Mouse (Mus musculus) testis, postnatal 14 days (tissue): ENCODE measurements around the gene Tulp1.
"Not testable (repeated sequence)": the region's sequence is repeated elsewhere in the genome, so short reads cannot be mapped to it uniquely, and the experiment has no call there.

ENCODE experiments used
- DNase-seq: peaks from one replicate; pipeline ENCODE4 v3.0.0; 2021; ENCODE audit warnings: low spot score

The Tulp1 gene

DNA sequence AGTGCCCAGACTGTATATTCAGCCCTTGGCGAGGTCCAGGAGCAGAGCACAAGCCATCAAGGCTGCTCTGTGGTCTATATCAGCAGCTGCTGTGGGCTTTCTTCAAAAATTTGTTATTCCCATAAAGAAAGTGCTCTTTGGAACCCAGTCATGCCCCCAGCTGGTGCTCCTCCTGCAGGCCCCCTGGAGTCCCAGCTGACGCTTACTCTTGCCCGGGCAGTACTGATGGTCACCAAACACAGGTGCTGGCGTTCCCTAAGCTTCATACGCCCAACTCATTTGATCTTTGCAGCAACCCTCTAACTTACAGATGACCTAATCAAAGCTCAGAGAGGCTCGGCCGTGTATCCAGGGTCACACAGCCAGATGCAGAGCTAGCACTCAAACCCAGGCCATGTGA, 27.5 kb downstream of the Tulp1 start:
- no peak for DNase-seq

DNA sequence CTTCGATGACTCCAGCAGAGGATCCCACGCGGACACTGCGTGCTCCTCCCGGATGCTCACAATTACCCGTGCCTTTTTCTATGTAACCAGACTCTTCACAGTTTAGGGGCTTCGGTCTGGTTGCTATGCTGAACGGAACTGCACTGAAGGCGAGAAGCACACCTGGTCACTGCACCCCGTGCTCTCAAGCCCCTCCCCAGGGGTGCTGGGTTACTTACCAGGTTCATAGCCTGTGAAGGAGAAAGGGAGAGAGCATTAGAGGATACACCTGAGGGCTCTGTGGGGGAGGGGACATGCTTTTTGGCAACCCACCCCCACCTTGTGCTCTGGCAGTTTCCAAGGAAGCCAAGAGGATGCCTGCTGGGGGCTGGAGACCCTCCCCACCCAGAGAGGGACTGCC, 29.8 kb downstream of the Tulp1 start:
- no peak for DNase-seq

DNA sequence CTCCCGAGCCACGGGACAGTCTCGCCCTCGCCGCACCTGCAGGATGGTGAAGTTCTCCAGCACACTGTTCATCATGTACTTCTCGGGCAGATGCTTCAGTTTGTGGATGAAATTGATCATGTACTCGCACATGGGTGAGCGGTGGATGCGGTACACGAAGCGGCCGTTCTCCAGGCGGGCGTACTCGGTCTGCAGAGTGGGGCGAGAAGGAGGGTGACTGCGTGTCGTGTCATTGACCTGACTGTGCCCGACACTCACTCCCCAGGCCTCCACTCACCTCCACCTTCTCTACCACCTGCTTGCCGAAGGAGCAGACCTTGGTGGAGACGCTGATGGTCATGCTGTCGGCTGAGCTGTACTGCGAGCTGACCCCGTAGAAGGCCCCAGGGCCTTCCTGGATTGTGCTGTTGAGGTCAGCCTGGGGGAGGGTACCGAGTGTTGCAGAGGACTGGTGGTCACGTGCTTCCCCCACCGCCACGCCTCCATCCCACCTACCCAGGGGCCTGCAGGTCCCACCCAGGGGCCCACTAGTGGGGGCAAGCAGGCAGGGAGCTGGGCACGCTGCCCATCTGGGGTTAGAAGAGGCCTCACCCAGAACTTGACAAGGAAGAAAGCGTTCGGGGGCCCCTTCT, 32.0 kb downstream of the Tulp1 start:
- no peak for DNase-seq

DNA sequence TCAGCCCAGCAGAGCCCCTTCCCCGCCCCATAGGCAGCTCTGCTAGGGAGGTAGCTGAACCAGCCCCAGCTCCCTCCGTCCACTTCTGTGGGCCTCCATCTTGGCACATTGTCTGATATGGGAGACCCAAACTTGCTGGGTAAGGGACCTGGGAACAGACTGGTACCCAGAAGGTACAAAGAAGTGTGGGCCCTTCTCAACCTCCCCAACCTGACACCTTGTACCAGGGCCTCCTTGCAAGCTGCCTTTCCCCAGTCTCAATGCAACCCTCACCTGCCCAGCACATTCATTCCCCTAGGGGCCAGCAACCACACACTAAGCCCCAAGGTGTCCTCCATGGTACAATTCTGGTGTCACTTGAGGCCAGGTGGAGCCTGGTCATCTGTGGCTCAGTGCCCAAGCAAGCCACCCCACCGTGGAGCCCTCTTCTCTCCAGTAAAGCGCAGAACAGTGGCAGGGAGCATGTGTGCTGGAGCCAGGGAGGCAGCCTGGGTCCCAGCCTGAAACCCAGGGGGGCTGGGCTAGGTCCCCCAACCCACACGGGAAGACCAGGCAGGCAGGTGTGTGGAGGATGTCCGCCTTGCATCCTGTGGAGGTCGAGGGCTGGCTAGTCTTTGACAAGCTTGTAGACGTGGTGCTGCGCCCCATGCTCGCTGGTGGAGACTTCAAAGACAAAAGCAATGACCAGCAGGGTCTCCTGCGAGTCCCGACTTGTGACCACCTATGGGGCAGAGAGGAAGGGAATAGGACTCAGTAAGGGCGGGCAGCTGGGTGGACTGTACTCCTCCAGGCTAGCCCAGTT, 32.7 kb downstream of the Tulp1 start:
- DNase-seq, result no peak

DNA sequence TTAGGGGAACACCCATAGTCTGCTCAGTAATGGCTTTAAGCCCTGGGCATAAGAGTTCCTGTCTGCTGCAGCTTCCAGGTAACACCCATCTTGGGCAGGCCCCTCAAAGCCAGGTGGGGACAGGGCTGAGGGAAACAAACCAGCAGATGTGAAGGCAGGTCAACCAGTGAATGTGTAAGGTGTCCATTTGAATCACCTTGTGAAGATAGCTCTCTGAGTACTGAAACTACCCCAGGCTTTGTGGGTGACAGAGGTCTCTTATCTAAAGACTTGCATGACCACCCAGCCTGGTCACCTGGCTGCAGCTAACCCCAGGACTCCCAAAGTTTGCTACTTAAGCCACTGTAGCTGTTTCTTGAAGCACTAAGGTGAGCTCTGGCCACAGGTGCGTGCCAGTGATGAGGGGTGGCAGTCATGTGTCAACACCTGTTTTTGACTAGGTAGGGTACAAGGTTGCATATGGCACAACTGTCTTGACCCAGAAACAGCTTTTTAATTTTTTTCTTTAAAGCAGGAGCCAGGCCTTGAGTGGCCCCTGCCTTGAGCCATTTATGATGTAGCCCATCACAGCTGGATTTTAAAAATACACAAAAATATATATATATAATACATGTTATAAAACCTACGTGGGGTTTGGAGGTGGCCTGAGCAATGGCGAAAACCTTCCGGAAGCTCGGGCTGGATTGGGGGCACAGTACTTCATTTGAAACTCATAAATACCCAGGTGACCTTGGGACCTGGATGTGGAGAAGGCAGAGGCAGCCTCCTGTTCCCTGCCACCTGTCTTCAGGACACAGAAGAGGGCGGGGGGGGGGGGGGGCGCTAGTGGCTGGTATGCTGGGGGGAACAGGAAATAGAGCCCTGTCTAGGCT, 33.5 kb downstream of the Tulp1 start:
- DNase-seq, result no peak

DNA sequence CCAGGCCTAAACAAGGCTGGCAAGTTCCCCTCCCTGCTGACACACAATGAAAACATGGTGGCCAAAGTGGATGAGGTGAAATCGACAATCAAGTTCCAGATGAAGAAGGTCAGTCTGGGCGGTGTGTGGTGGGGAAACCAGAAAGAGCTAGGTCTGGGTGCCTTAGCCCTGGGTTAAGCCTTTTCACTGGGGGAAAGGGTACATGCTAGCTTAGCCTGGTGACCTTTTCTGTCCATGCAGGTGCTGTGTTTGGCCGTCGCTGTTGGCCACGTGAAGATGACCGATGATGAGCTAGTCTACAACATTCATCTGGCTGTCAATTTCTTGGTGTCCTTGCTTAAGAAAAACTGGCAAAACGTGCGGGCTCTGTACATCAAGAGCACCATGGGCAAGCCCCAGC, 34.4 kb downstream of the Tulp1 start:
- not testable (repeated sequence) for DNase-seq

DNA sequence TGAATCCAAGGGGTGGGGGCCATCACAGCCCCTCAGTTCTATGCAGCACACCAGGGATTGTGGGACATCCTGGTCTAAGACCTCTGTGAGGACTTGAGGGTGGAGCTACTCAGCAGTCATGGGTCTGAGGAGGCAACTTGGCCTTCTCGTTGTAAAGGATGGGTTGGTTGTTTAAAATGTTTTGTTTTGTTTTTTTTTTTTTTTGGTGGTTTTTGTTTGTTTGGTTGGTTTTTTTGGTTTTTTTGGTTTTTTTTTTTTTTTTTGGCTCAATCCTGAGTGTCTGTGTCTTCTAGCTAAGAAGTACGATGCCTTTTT, 34.8 kb downstream of the Tulp1 start:
- no peak for DNase-seq

DNA sequence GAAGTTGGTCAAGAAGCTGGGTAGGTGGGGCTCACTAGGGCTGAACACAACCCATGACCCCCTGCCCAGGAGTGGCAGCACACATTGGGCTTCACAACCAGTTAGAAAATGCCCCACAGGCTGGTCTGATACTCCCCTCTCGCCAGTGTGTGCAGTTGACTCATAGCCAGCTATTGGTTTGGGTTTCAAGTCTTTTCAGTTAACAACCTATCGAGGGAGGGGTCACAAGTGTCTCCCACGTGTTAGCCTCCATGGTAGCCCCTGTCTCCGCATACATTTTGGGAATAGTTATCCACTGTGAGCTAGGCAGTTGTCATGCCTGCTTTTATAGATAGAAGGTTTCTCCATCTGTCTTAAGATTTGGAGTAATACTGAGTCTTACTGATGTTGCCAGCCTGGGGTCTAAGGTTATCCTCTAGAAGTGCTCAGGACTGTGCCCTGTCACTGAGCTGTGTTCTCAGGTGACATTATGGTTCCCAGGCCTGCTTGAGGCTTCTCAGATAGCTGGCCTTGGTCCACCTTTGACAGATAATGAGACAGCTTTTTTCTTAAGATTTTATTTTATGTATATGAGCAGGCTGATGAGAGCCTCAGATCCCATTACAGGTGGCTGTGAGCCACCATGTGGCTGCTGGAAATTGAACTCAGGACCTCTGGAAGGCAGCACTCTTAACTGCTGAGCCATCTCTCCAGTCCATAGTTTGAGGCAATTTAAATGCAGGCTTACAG, 35.4 kb downstream of the Tulp1 start:
- no peak for DNase-seq

DNA sequence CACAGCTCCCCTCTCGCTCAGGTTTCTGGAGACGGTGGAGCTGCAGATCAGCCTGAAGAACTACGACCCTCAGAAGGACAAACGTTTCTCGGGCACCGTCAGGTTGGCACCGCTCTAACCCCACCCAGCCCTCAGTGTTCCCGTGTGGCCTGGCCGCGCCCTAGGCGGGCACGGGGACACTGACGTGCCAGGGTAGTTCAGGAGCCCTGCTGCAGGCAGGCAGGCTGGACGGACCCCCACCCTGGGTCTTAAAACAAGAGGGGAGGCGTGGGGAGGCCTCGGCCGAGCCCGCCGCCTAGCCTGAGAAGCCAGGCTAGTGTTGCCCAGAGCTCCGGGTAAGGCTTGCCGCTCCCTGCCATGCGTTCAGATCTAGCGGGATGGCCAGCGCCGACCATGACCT, 36.1 kb downstream of the Tulp1 start:
- no peak for DNase-seq

DNA sequence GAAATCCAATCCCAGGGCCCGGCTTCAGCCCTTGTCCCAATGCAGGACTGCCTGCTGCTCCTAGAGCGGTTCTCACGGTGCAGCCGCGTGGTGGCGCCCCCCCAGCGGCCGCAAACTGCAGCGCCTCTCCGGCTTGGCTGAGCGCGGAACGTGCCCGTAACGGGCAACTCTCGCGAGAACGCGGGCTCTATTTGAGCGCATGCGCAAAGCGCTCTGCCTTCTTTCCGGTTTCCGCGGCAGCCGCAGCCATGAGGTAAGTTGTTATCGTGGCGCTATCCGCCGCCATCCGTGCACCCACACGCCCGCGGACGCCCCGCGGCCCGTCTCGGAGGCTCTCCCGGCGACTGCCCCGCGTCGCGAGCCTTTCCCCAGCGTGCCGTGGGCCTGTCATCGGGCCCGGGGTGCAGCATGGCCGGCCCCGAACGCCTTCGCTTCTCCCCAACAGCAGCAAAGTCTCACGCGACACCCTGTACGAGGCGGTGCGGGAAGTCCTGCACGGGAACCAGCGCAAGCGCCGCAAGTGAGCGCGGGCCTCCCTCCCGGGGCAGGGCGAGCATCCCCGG, 36.6 kb downstream of the Tulp1 start, which contains the start of gene Rpl10a:
Rpl10a (plus strand) TSS at position 106 of the 563 bp plus-strand sequence.
- DNase-seq, result peak; percentile 97

DNA sequence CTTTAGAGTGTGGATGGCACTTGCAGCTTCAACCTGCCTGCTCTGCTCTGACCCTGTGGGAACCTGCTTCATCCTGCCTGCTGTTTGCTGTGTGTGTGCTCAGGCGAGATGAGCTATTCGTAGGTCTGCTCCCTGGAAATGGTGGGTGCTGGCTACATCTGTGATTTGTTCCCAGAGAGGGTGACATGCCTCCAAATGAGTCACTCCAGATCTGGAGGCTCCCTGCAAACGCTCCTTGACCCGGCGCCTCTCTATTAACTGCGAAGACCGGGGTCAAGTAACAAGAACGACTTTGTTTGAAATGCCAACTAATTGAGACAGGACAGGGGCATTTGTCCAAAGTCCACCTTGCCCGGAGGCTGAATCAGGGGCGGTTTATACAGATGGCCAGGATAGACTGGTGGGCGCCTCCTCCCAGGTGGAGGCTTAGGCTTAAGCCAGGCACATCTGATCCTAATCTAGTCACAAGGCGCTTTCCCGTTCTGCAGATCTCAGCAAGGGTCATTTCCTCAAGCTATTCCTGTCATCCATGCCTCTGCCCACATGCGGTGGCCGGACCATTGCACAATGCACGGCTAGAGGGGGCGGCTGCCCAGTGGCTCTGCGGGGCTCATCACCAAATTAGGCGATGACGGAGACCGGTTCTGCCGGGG, 37.2 kb downstream of the Tulp1 start:
- no peak for DNase-seq

DNA sequence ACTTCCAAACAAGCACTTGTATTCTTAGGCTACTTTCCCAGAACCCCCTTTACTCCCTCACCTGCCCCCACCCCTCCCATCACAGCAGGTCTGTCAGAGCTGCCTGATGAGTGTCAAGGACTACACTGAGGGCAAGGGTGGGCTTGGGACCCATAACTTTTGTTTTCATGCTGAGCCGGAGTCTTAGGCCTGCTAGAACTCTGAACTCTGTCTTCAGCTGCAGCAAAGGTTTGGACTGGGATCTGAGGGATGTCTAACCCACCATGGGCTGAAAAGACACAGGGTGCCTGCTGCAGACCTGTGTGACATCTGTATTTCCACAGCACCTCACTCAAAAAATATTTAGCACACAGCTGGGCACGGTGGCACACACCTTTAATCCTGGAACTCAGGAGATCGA, 38.1 kb downstream of the Tulp1 start:
- DNase-seq, result no peak

DNA sequence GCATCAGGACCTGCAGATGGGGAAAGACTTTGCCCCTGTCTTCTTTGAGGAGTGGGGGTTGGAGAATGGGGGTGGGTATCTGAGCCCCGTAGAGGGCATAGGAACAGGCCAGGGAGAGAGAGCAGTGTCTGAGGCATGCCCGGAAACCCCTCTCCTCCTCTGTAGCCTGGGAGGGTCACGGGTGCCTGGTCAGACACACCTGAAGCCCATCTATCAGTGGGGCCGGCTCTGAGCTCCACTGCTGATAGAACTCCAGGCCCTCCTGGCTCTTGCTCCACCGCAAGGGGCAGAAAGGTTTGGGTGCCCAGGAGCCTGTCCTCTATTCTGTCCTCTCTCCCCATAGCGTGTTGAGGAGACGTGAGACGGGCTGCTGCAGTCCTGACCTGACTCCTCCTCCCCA, 39.3 kb downstream of the Tulp1 start:
- no peak for DNase-seq

DNA sequence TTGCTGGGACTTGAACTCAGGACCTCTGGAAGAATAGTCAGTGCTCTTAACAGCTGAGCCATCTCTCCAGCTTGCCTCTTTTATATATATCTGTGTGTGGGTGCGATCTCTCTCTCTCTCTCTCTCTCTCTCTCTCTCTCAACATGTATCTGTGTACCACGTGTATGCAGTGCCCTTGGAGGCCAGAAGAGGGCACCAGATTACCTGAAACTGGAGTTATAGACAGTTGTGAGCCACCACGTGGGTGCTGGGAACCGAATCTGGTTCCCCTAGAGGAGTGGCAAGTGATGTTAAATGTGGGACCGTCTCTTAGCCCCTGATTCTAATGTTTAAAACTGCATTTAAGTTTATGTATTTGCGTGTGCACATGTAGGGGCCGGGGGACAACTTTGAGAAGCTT, 40.6 kb downstream of the Tulp1 start:
- DNase-seq, result not testable (repeated sequence)

DNA sequence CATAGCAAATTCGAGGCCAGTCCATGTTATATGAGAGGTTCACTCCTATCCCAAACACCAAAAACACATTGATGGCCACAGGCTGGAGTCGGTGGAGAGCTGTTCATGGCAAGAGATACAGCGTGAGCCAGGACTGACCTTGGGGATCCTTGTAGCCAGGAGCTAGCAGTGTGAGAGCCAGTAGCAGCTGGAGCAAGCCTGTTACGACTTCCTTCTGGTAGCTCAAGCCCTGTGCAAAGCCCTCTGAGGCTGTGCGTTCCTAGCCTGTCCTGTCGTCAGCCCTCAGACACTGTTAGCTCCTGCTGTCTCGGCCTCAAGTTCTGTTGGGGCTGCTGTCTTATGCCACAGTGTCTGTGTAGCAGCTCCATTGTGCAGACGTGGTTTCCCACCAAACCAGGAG, 41.2 kb downstream of the Tulp1 start:
- peak; percentile 62 for DNase-seq

DNA sequence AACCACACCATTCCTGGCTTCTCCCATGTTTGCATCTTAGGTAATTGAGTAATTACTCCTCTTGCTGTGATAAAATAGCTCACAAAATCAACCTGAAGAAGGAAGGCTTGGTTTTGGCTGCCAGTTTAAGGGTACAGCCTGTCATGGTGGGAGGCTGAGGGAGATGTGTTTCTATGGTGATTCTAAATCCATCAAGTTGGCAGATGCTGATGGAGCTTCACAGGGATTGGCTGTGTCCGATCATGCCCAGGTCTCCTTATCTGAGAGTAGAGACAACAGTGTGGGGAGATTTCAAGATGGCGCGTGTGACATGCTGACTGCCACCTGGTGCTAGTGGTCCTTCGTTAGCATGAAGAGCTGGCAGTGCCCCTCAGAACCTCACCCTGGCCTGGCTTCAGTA, 43.3 kb downstream of the Tulp1 start:
- no peak for DNase-seq

DNA sequence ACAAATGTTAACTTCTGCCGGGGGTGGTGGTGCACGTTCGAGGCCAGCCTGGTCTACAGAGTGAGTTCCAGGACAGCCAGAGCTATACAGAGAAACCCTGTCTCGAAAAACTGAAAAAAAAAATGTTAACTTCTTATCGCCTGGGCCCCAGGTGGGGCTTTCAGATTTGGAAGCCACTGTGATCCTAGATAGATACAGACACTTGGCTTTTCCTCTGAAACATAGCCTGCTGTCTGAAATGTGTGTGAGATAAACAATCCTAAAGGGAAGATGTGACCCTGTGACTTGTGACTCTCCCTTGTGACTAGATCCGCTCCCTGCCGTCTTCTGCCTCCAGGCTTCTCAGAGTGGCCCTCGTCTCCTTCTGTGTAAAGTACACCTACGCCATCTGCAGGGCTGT, 47.3 kb downstream of the Tulp1 start:
- DNase-seq, result no peak

DNA sequence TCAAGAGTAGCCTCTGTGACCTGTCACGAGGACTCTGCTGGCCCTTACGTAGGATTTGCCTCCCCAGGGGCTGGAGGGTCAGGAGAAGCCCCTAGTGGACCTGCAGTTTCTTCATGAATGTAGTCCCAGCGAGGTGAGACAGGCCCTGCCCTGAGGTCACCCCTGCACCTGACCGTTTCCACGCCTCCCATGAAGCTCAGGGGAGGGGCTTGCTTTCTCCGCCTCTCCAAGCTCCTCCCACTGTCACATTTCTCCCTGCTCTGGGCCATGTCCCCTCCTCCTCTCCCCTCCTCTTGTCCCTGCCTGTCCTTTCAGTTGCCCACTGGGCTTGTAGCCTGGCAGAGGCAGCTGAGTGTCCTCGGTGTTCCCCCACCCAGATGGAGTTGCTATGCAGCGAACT, 47.9 kb downstream of the Tulp1 start:
- no peak for DNase-seq

DNA sequence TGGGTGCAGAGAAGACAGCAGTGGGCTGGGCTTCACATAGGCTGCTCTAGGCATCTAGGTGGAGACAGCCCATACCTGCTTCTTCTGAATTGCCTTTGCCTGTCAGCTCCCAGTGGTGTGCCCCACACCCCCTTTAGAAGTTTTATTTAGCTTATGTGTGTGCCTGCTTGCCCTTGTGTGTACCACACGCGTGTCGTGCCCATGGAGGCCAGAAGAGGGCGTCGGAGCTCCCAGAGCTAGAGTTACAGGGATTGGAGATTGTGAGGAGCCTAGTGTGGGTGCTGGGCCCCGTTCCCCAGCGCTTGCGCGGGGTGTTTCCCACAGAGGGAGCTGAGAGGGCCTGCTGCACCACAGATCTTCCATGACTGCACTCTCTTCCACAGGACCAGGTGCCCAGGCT, 48.5 kb downstream of the Tulp1 start:
- DNase-seq, result no peak

DNA sequence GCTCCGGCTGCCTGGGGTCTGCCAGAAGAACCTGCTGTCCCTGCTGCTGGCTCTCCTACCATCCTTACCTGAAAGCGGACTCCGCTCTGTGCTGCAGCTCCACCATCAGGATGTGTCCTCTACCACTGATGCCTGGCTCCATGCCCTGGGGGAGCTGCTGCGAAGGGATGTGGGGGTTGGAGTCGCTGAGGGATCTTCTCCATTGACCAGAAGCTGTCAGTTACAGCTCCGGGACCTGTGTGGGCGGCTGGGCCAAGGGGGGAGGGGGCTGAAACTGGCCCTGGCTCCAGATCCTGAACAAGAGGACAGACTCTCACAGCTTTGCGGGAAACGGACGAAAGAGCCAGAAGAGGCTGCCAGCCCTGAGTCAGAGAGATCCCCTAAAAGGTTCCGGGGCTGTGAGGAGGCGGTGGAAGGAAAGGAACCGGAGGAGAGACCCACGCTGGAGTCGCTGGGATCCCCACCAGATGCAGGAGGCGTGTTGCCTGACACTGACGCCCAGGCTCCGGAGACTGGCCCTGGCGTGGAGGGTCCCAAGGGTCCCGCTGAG, 49.3 kb downstream of the Tulp1 start:
- no peak for DNase-seq

DNA sequence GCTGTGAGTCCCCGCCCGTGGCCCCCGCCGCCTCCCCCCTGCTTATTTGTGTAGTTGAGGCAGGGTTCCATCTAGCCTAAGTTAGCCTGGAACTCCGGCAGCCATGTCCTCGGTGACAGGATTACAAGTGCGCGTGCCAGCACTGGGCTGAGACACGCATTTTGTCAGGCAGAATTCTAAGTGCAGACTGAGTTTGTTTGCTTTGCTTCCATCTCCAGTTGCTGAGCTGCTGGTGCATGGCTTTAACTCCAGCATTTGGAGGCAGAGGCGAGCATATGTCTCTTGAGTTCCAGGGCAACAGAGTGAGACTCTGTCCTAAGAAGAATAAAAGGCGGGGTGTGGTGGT, 51.2 kb downstream of the Tulp1 start:
- DNase-seq, result no peak
